Mouse (Mus musculus) adrenal gland, postnatal 4 days (tissue): ENCODE measurements at regions not wholly inside any gene's neighbourhood (a gene's known extent, or its start where the extent isn't known, plus 50 kb on each side); places are given as distances from the start of the nearest gene placed in this dataset.

ENCODE experiments used
- DNase-seq, 2 experiments: peaks; one replicate each; pipeline ENCODE4 v3.0.0; 2021 to 2022; ENCODE audit warnings: low spot score in 2 of 2, mixed read lengths in 2 of 2

GRCm38 (mm10) chr9:98695035-98695434 lies 93.6 kb upstream of the Mrps22 start:
- DNase-seq = no peak

- DNase-seq = peak in 1 of 2 experiments; percentile 19
Observed at GRCm38 (mm10) chr9:98690839-98691516, 89.5 kb upstream of the Mrps22 start.

- no peak for DNase-seq
Observed at GRCm38 (mm10) chr9:98685548-98685947, 84.1 kb upstream of the Mrps22 start.

GRCm38 (mm10) chr9:98684336-98684735 lies 82.9 kb upstream of the Mrps22 start:
- DNase-seq = no peak

- no peak for DNase-seq
Observed at GRCm38 (mm10) chr9:98675612-98676011, 74.2 kb upstream of the Mrps22 start.

- no peak for DNase-seq
Observed at GRCm38 (mm10) chr9:98673461-98674114, 72.1 kb upstream of the Mrps22 start.

GRCm38 (mm10) chr9:98672361-98672760 lies 70.9 kb upstream of the Mrps22 start:
- no peak for DNase-seq

- DNase-seq = no peak
Observed at GRCm38 (mm10) chr9:98668423-98669330, 67.2 kb upstream of the Mrps22 start.

GRCm38 (mm10) chr9:98667072-98667471 lies 65.6 kb upstream of the Mrps22 start:
- DNase-seq = no peak

- no peak for DNase-seq
Observed at GRCm38 (mm10) chr9:98663011-98663410, 61.6 kb upstream of the Mrps22 start.

- peak in 1 of 2 experiments; percentile 15 for DNase-seq
Observed at GRCm38 (mm10) chr9:98651681-98652080, 50.2 kb upstream of the Mrps22 start.
